Mouse (Mus musculus) kidney, postnatal 36 days (tissue): ENCODE results near the gene Samt4.
"Not testable (repeated sequence)": the region's sequence is repeated elsewhere in the genome, so short reads cannot be mapped to it uniquely, and the experiment has no call there.

Source experiments
- DNase-seq, 2 experiments: peaks; one replicate each; pipeline ENCODE4 v3.0.0; 2021 to 2022; ENCODE audit warnings: mixed read lengths in 2 of 2

Samt4 gene

GRCm38 (mm10) chrX:154481702-154482101 lies at the start of gene Samt4:
Samt4 (plus strand) TSS chrX:154482002.
- no peak for DNase-seq

GRCm38 (mm10) chrX:154443696-154444095 lies 38.1 kb upstream of the Samt4 start:
- DNase-seq = not testable (repeated sequence)

GRCm38 (mm10) chrX:154468386-154468785 lies 13.4 kb upstream of the Samt4 start:
- DNase-seq = not testable (repeated sequence)
